Mouse (Mus musculus): Measurements from ENCODE around the gene Nfyb. TPM values are rescaled to one million over a fixed set of nuclear protein-coding genes. Genes with fewer than 3 reads are reported as not detected.

Nfyb gene
- polyA plus RNA-seq, 1 experiment from 2014 or later: 21.5 TPM

DNA sequence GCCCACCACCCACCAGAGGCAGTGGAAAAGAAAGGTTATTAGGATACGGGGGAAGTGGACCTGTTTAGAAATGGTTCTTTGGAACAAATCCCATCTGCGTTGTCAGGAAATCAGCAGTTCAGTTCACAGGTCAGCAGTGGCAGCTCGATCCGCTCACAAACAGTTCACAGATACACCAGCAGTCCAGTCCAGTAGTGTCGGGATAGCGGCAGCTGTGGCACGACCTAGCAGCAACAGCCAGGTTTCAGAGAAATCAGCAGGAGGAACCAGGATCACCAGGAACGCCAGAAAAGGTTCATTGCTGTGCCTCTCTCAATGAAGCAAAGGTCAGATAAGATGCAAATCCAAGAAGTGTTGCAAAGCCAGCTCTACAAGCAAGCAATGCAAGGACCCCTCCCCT, 42.5 kb upstream of the Nfyb start:
- WGBS: 55% methylated on average over 8 of the region's 8 CpGs
- no peak overlapping the region for H3K9ac ChIP-seq (replicated peaks; ENCODE audit: low read depth)

DNA sequence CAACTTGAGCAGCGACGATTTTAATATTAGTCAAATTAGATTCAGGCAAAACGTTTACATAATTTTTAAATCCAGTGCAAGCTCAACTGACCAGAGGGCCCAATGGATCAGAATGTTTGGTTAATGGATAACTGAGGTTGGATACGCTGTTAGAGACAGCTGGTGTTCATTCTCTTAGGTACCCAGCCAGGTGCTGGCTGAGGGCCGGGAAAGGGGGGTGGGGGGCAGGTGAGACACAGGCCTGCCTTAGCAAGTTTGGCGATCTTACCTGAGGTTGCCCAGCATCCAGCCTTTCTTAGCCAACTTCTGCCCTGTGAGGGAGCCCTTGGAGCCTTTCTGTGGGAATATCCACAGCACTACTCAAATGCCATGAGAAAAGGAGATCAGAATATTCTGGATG, 41.2 kb upstream of the Nfyb start:
- Histone ChIP-seq H3K36me3 (ENCODE audit: insufficient read depth, low read length) (no peaks in the 10 kb centered on the region), H3K9ac (replicated peaks; ENCODE audit: low read depth) (no peak overlapping the region), H3K27ac (ENCODE audit: low read length) (no peak overlapping the region), H3K9me3 (ENCODE audit: low read length) (no peaks in the 10 kb centered on the region), H3K4me1 (ENCODE audit: insufficient read depth, low read depth, low read length) (peaks cover 1% of the 10 kb centered on the region; the same call in 1 of the 2 replicates), H3K4me2 (replicated peaks; ENCODE audit: low read depth, low read length) (no peak overlapping the region), H3K27me3 (replicated peaks; ENCODE audit: insufficient read depth, low read length) (no peaks in the 10 kb centered on the region), H3K4me3 (ENCODE audit: low read depth, low read length) (no peak overlapping the region)
- WGBS: 52% methylated on average over 6 of the region's 6 CpGs
- TF ChIP-seq EP300 (IDR thresholded peaks at IDR 0.05) (no peak), CTCF (IDR thresholded peaks at IDR 0.05) (no peak)
- DNase-seq (ENCODE audit: low spot score): no peak
- no peak for ATAC-seq

More for the DNA sequence above, 42.5 kb upstream of the Nfyb start:
- Histone ChIP-seq H3K9me3 (ENCODE audit: low read length) (no peaks in the 10 kb centered on the region), H3K4me2 (replicated peaks; ENCODE audit: low read depth, low read length) (no peak overlapping the region), H3K4me3 (ENCODE audit: low read depth, low read length) (no peak overlapping the region), H3K27ac (ENCODE audit: low read length) (no peak overlapping the region), H3K4me1 (ENCODE audit: insufficient read depth, low read depth, low read length) (no peaks in the 10 kb centered on the region), H3K36me3 (ENCODE audit: insufficient read depth, low read length) (no peaks in the 10 kb centered on the region), H3K27me3 (replicated peaks; ENCODE audit: insufficient read depth, low read length) (no peaks in the 10 kb centered on the region)
- DNase-seq (ENCODE audit: low spot score) (no peak), ATAC-seq (no peak)
- TF ChIP-seq EP300 (IDR thresholded peaks at IDR 0.05) (no peak), CTCF (IDR thresholded peaks at IDR 0.05) (no peak)

DNA sequence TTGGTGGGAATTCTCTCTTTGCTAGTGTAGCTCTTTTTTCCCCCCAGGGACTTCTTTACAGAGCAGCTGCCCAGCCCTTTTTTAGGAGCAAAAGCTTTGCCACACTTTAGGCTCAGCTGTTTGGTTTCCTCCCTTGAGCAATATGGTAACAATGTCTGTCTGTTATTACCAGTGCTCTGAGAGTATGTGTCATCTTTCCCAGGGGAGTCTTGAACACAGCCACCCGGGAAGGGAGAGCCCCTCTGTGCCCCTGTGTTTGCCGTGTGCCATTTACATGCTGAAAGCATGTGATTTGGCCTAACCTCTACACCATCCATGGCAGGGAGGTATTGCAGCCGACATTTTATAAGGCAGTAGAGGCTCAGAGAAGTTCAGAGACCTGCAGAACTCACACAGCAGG, 40.5 kb upstream of the Nfyb start:
- H3K4me1 ChIP-seq (ENCODE audit: insufficient read depth, low read depth, low read length): peaks cover 3% of the 10 kb centered on the region; the same call in 1 of the 2 replicates
- H3K9me3 ChIP-seq (ENCODE audit: low read length): no peaks in the 10 kb centered on the region
- no peak overlapping the region for H3K4me3 ChIP-seq (ENCODE audit: low read depth, low read length)
- H3K27me3 ChIP-seq (replicated peaks; ENCODE audit: insufficient read depth, low read length): no peaks in the 10 kb centered on the region
- H3K27ac ChIP-seq (ENCODE audit: low read length): no peak overlapping the region
- ATAC-seq (no peak), DNase-seq (ENCODE audit: low spot score) (no peak)
- no peak overlapping the region for H3K4me2 ChIP-seq (replicated peaks; ENCODE audit: low read depth, low read length)
- H3K36me3 ChIP-seq (ENCODE audit: insufficient read depth, low read length): no peaks in the 10 kb centered on the region
- H3K9ac ChIP-seq (replicated peaks; ENCODE audit: low read depth): no peak overlapping the region
- WGBS: 72% methylated on average over 3 of the region's 3 CpGs
- TF ChIP-seq EP300 (IDR thresholded peaks at IDR 0.05): no peak
- TF ChIP-seq CTCF (IDR thresholded peaks at IDR 0.05): no peak

- no peaks in the 10 kb centered on the region for H3K27me3 ChIP-seq (replicated peaks; ENCODE audit: insufficient read depth, low read length)
- no peak overlapping the region for H3K9ac ChIP-seq (replicated peaks; ENCODE audit: low read depth)
- H3K27ac ChIP-seq (ENCODE audit: low read length): no peak overlapping the region
- no peak overlapping the region for H3K4me3 ChIP-seq (ENCODE audit: low read depth, low read length)
- H3K36me3 ChIP-seq (ENCODE audit: insufficient read depth, low read length): no peaks in the 10 kb centered on the region
- H3K9me3 ChIP-seq (ENCODE audit: low read length): no peaks in the 10 kb centered on the region
- DNase-seq (ENCODE audit: low spot score) (no peak), ATAC-seq (no peak)
- no peak for TF ChIP-seq EP300 (IDR thresholded peaks at IDR 0.05)
- no peak for TF ChIP-seq CTCF (IDR thresholded peaks at IDR 0.05)
- WGBS: 49% methylated on average over 5 of the region's 5 CpGs
- peaks cover 11% of the 10 kb centered on the region; the same call in 1 of the 2 replicates for H3K4me1 ChIP-seq (ENCODE audit: insufficient read depth, low read depth, low read length)
- no peak overlapping the region for H3K4me2 ChIP-seq (replicated peaks; ENCODE audit: low read depth, low read length)
Measured at GRCm38 (mm10) chr10:82800094-82800493, 36.1 kb upstream of the Nfyb start.

DNA sequence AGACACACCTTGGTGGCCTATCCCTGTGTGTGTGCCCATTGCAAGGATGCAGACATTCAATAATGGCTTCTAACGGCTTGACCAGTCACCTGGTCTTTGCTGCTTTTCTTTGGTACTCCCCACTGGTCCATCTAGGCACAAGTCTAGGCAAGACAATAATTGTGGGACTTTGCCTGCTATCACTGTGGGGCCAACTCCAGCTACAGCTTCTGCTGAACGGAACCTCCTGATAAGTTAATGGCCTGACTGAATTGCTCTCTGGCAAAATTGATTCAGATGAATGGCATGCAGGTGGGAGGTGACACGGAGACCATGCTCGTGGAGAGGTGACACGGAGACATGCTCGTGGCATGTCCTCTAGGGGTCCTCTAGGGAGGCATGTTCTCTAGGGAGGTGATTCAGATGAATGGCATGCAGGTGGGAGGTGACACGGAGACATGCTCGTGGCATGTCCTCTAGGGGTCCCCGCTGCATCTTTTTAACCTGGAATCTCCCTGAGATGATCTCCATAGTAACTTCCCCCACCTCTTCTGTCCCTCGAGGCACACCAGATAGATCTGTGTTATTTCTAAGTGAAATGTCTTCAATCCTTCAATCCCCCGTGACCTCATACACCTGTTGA, 34.5 kb upstream of the Nfyb start:
- WGBS: 29% methylated on average over 11 of the region's 11 CpGs
- H3K27ac ChIP-seq (ENCODE audit: low read length): no peak overlapping the region
- DNase-seq (ENCODE audit: low spot score) (no peak), ATAC-seq (no peak)
- H3K4me2 ChIP-seq (replicated peaks; ENCODE audit: low read depth, low read length): no peak overlapping the region
- no peaks in the 10 kb centered on the region for H3K27me3 ChIP-seq (replicated peaks; ENCODE audit: insufficient read depth, low read length)
- no peak overlapping the region for H3K9ac ChIP-seq (replicated peaks; ENCODE audit: low read depth)
- no peaks in the 10 kb centered on the region for H3K36me3 ChIP-seq (ENCODE audit: insufficient read depth, low read length)
- no peak for TF ChIP-seq EP300 (IDR thresholded peaks at IDR 0.05)
- TF ChIP-seq CTCF (IDR thresholded peaks at IDR 0.05): no peak
- no peak overlapping the region for H3K4me3 ChIP-seq (ENCODE audit: low read depth, low read length)
- H3K4me1 ChIP-seq (ENCODE audit: insufficient read depth, low read depth, low read length): peaks cover 12% of the 10 kb centered on the region; the same call in 1 of the 2 replicates
- no peaks in the 10 kb centered on the region for H3K9me3 ChIP-seq (ENCODE audit: low read length)

- DNase-seq (ENCODE audit: low spot score): no peak
- no peaks in the 10 kb centered on the region for H3K27me3 ChIP-seq (replicated peaks; ENCODE audit: insufficient read depth, low read length)
- H3K27ac ChIP-seq (ENCODE audit: low read length): no peak overlapping the region
- ATAC-seq: no peak
- H3K9me3 ChIP-seq (ENCODE audit: low read length): no peaks in the 10 kb centered on the region
- H3K9ac ChIP-seq (replicated peaks; ENCODE audit: low read depth): no peak overlapping the region
- H3K36me3 ChIP-seq (ENCODE audit: insufficient read depth, low read length): no peaks in the 10 kb centered on the region
- no peak overlapping the region for H3K4me2 ChIP-seq (replicated peaks; ENCODE audit: low read depth, low read length)
- no peak overlapping the region for H3K4me3 ChIP-seq (ENCODE audit: low read depth, low read length)
- peaks cover 12% of the 10 kb centered on the region; the same call in 1 of the 2 replicates for H3K4me1 ChIP-seq (ENCODE audit: insufficient read depth, low read depth, low read length)
- WGBS: 87% methylated on average over 4 of the region's 4 CpGs
- TF ChIP-seq EP300 (IDR thresholded peaks at IDR 0.05) (no peak), CTCF (IDR thresholded peaks at IDR 0.05) (no peak)
Measured at GRCm38 (mm10) chr10:82797119-82797491, 33.2 kb upstream of the Nfyb start.

Data from lung, postnatal 0 days (tissue).